Mouse (Mus musculus) midbrain, embryonic 16.5 days (tissue): ENCODE measurements at regions not wholly inside any gene's neighbourhood (a gene's known extent, or its start where the extent isn't known, plus 50 kb on each side); places are given as distances from the start of the nearest gene placed in this dataset.

Experiments used
- ATAC-seq: fragments of 200-750 bp; cut with Nextera tagmentation; 2 replicates; pipeline ENCODE4 v1.8.0; 2017; ENCODE audit warnings: moderate TSS enrichment
- H3K27ac ChIP-seq: fragments of 300-500 bp; sonication (generic); 2 replicates; pipeline ENCODE4 v1.5.1; 2014; ENCODE audit warnings: mild to moderate bottlenecking, low read length, mixed read lengths
- H3K27me3 ChIP-seq: fragments of 300-500 bp; sonication (generic); 2 replicates; pipeline ENCODE4 v1.6.1; 2014; ENCODE audit warnings: low read depth, low read length, mixed read lengths; ENCODE audit not compliant: control insufficient read depth, insufficient read depth
- H3K36me3 ChIP-seq: fragments of 300-500 bp; sonication (generic); 2 replicates; pipeline ENCODE4 v1.6.1; 2014; ENCODE audit warnings: mild to moderate bottlenecking, low read length, moderate library complexity, mixed read lengths; ENCODE audit not compliant: control insufficient read depth, insufficient read depth
- H3K4me1 ChIP-seq: fragments of 300-500 bp; sonication (generic); 2 replicates; pipeline ENCODE4 v1.6.1; 2014; ENCODE audit warnings: mild to moderate bottlenecking, low read length, mixed read lengths; ENCODE audit not compliant: control insufficient read depth, insufficient read depth
- H3K4me2 ChIP-seq: fragments of 300-500 bp; sonication (generic); 2 replicates; pipeline ENCODE4 v1.6.1; 2014; ENCODE audit warnings: mild to moderate bottlenecking, low read length, mixed read lengths
- H3K4me3 ChIP-seq: fragments of 300-500 bp; sonication (generic); 2 replicates; pipeline ENCODE4 v1.5.1; 2014; ENCODE audit warnings: low read depth, mild to moderate bottlenecking, low read length, moderate library complexity, mixed read lengths
- H3K9ac ChIP-seq: fragments of 300-500 bp; sonication (generic); 2 replicates; pipeline ENCODE4 v1.6.1; 2014; ENCODE audit warnings: low read depth, low read length, mixed read lengths
- H3K9me3 ChIP-seq: fragments of 300-500 bp; sonication (generic); replicated peaks from 2 replicates; pipeline ENCODE4 v1.6.1; 2014; ENCODE audit warnings: mild to moderate bottlenecking, low read length, mixed read lengths; ENCODE audit not compliant: control insufficient read depth, poor library complexity, severe bottlenecking
- WGBS: fragments of 180-500 bp; shearing (Covaris S2); extraction: QIAGEN DNeasy Blood & Tissue Kit; methylation state at CpG from one replicate; pipeline ENCODE4 v1.1.7; 2014; 5-methylcytosine and 5-hydroxymethylcytosine counted together

DNA sequence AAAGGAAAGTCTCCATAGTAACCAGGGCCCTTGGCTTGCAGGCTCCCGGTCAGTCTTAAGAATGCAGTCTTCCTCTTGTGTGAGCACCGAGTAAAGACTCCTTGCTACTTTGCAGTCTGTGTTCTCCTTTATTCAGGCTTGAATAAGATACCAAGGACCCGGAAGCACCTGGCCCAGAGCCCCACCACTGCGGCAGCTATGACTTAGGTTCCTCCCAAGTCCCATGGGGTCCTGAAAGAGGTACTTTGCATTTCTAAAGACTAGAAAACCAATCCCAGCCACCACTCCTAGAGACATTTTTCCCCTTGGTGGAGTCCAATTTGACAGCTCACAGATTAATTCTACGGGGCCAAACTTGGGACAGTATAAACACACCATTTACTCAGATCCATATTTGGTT, 51.7 kb upstream of the Tspan11 start:
- no peak overlapping the region for H3K4me2 ChIP-seq
- H3K4me3 ChIP-seq = no peak overlapping the region
- WGBS = 57% methylated on average over 5 of the region's 5 CpGs
- no peak overlapping the region for H3K27ac ChIP-seq
- no peak overlapping the region for H3K9ac ChIP-seq
- no peaks in the 10 kb centered on the region for H3K27me3 ChIP-seq
- no peaks in the 10 kb centered on the region for H3K4me1 ChIP-seq
- no peak for ATAC-seq
- H3K9me3 ChIP-seq = no peaks in the 10 kb centered on the region
- H3K36me3 ChIP-seq = no peaks in the 10 kb centered on the region

DNA sequence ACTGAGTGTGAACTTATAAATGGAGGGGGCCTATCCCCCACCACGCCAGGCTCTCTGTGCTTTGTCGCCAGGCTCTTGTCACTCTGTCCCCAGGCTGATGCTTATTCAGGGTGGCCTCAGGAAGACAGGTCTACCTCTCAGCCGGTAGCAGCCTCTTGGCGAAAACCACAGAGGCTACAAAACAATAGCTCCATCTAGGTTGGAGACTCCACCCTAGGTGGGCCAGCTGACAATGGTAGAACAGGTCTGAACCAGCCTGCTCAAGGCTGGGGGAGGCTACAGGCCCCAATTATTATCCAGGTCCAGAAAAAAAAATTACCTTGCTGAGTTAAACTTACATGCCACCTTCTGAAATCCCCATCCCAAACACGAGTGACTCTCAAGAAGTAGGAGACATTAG, 59.0 kb upstream of the Tspan11 start:
- no peaks in the 10 kb centered on the region for H3K9me3 ChIP-seq
- ATAC-seq = no peak
- no peak overlapping the region for H3K27ac ChIP-seq
- no peak overlapping the region for H3K4me2 ChIP-seq
- H3K4me1 ChIP-seq = no peaks in the 10 kb centered on the region
- WGBS = 83% methylated on average over 5 of the region's 5 CpGs
- H3K9ac ChIP-seq = no peak overlapping the region
- no peaks in the 10 kb centered on the region for H3K27me3 ChIP-seq
- no peak overlapping the region for H3K4me3 ChIP-seq
- no peaks in the 10 kb centered on the region for H3K36me3 ChIP-seq

DNA sequence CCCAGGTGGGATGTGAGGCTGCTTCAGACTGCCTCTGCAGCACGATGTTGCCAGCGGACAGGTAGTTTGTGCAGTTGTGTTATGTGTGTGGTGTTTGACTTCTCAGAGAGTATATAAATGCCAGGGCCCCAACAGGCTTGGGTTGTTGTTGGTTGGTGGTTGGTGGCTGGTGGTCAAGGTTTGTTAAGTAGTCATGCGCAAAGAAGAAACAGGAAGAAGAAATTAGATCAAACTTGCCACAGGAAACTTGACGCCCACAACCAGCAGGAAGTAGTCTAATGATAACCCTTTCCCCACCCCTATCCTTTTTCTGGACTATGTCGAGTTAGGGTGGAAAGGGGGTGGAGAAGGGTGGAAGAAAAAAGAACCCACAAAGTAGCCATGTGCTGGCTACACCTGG, 56.2 kb upstream of the Prmt8 start:
- Histone ChIP-seq H3K9ac (no peak overlapping the region), H3K4me1 (peaks cover 2% of the 10 kb centered on the region; the same call in 1 of the 2 replicates), H3K27me3 (no peaks in the 10 kb centered on the region), H3K4me3 (no peak overlapping the region), H3K9me3 (no peaks in the 10 kb centered on the region), H3K4me2 (no peak overlapping the region), H3K27ac (no peak overlapping the region), H3K36me3 (no peaks in the 10 kb centered on the region)
- ATAC-seq = no peak
- WGBS = 89% methylated on average over 5 of the region's 5 CpGs

DNA sequence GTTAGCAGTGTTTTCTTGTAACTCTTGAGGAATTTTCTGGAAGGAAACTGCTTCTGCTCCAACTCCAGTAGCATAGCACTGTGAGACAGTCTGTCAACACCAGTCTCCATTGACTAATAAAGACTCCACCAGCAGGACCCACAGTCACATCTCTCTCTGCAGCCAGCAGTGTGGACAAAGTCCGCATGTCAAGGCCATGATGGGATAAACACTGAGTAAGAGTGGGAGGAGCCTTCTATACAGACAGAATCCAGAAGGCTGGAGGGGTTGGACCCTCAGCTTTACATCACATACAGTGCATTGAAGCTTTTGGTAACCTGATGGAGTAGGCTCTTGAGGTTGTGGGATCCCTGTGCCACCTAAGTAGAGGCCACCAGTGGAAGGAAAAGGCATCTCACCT, 54.4 kb upstream of the Prmt8 start:
- Histone ChIP-seq H3K4me2 (no peak overlapping the region), H3K4me1 (peaks cover 2% of the 10 kb centered on the region; the same call in 1 of the 2 replicates), H3K4me3 (no peak overlapping the region), H3K27ac (no peak overlapping the region), H3K9me3 (no peaks in the 10 kb centered on the region), H3K9ac (no peak overlapping the region), H3K27me3 (no peaks in the 10 kb centered on the region; the same call in 1 of the 2 replicates), H3K36me3 (no peaks in the 10 kb centered on the region)
- ATAC-seq = no peak
- 84% methylated on average over 1 of the region's 1 CpGs for WGBS

DNA sequence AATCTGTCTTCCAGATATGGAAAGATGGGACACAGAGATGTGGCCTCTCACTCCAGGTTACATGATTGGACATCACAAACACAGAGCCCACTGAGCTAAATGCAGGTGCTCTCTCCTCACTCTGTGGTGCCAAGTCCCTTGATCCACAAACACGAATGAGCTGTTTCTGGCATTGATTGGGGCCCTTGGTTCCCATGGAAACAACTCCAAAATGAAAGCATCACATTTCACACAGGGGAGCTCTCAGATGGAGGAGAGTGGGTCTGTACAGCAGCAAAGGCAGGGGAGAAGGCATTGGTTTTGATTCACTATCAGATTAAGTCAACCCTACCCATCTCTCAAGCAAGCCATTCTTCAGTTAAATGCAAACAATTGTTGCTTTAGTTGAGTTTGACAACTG, 51.3 kb upstream of the Prmt8 start:
- H3K9ac ChIP-seq = no peak overlapping the region
- no peak overlapping the region for H3K27ac ChIP-seq
- 6% methylated on average over 1 of the region's 1 CpGs for WGBS
- no peaks in the 10 kb centered on the region for H3K9me3 ChIP-seq
- H3K27me3 ChIP-seq = no peaks in the 10 kb centered on the region; the same call in 1 of the 2 replicates
- H3K4me1 ChIP-seq = peaks cover 2% of the 10 kb centered on the region; the same call in 1 of the 2 replicates
- peak; percentile 73 for ATAC-seq
- H3K36me3 ChIP-seq = no peaks in the 10 kb centered on the region
- H3K4me2 ChIP-seq = no peak overlapping the region
- no peak overlapping the region for H3K4me3 ChIP-seq
